Mouse (Mus musculus) CH12.LX (cell line): Measurements from ENCODE around the gene Immp2l. TPM values are rescaled to one million over a fixed set of nuclear protein-coding genes. Genes with fewer than 3 reads are reported as not detected.

Experiments
- DNase-seq: peaks from one replicate; pipeline ENCODE4 v3.0.0-alpha.2; 2013; ENCODE audit errors: extremely low read depth
- H3K27ac ChIP-seq: 2 replicates; pipeline ENCODE4 v1.5.1; 2012; ENCODE audit warnings: low read depth, mild to moderate bottlenecking, control low read depth, moderate library complexity; ENCODE audit not compliant: insufficient read depth
- H3K27me3 ChIP-seq: replicated peaks from 2 replicates; pipeline ENCODE3; 2012; ENCODE audit warnings: inconsistent platforms
- H3K36me3 ChIP-seq, 2 experiments: replicated peaks in 1 of 2; 2 replicates each; pipeline versions ENCODE3 to v1.6.1; 2012; ENCODE audit warnings: inconsistent platforms in 1 of 2, low read length in 1 of 2, mild to moderate bottlenecking in 1 of 2, mixed read lengths in 1 of 2, moderate library complexity in 1 of 2; ENCODE audit not compliant: control insufficient read depth in 1 of 2, insufficient read depth in 1 of 2
- H3K4me1 ChIP-seq, 2 experiments: 2 replicates each; pipeline ENCODE4 v1.6.1; 2012; ENCODE audit warnings: inconsistent platforms in 1 of 2, moderate library complexity in 1 of 2; ENCODE audit not compliant: insufficient read depth in 2 of 2, control insufficient read depth in 1 of 2
- H3K4me2 ChIP-seq: 2 replicates; pipeline ENCODE4 v1.6.1; 2012; ENCODE audit warnings: low read depth, mild to moderate bottlenecking, control low read depth; ENCODE audit not compliant: poor library complexity, insufficient read depth, severe bottlenecking
- H3K4me3 ChIP-seq, 3 experiments: fragments of 150-350 bp in 1 of 3; sonication (generic) in 1 of 3; replicated peaks in 1 of 3; 2 replicates each; pipeline versions ENCODE3 to v1.5.1; 2011 to 2012; ENCODE audit warnings: low read depth in 2 of 3, low read length in 2 of 3, mild to moderate bottlenecking in 2 of 3, moderate library complexity in 2 of 3, control low read depth in 1 of 3, improper control_type of control experiment in 1 of 3, inconsistent platforms in 1 of 3, mixed read lengths in 1 of 3; ENCODE audit not compliant: poor library complexity in 1 of 3
- H3K79me2 ChIP-seq: replicated peaks from 2 replicates; pipeline ENCODE4 v1.6.1; 2012; ENCODE audit warnings: mild to moderate bottlenecking, moderate library complexity; ENCODE audit not compliant: control insufficient read depth, poor library complexity, insufficient read depth, severe bottlenecking; ENCODE audit errors: extremely low read depth
- H3K9ac ChIP-seq: 2 replicates; pipeline ENCODE4 v1.6.1; 2012; ENCODE audit warnings: low read depth, mild to moderate bottlenecking, control low read depth, moderate library complexity; ENCODE audit not compliant: insufficient read depth
- H3K9me3 ChIP-seq: replicated peaks from 2 replicates; pipeline ENCODE3; 2012; ENCODE audit warnings: low read length, inconsistent platforms, mixed read lengths
- ELF1 ChIP-seq: IDR thresholded peaks from 2 replicates; pipeline ENCODE4 v1.6.1; 2014; ENCODE audit warnings: low read depth, mild to moderate bottlenecking, inconsistent platforms, low read length, improper control_type of control experiment
- ETS1 ChIP-seq: conservative IDR thresholded peaks from 2 replicates; pipeline ENCODE4 v1.6.1; 2012; ENCODE audit warnings: low read depth, mild to moderate bottlenecking, inconsistent platforms, low read length, improper control_type of control experiment, moderate library complexity
- GABPA ChIP-seq: IDR thresholded peaks from 2 replicates; pipeline ENCODE4 v1.6.1; 2012; ENCODE audit warnings: low read depth, low read length, improper control_type of control experiment, inconsistent platforms; ENCODE audit not compliant: insufficient replicate concordance
- IRF4 ChIP-seq: IDR thresholded peaks from 2 replicates; pipeline ENCODE4 v1.6.1; 2014; ENCODE audit warnings: low read depth, mild to moderate bottlenecking, inconsistent platforms, low read length, improper control_type of control experiment
- JUN ChIP-seq: IDR thresholded peaks from 2 replicates; pipeline ENCODE4 v1.6.1; 2011; ENCODE audit warnings: low read depth, mild to moderate bottlenecking, low read length, improper control_type of control experiment, moderate library complexity; ENCODE audit not compliant: insufficient read depth
- JUND ChIP-seq: conservative IDR thresholded peaks from 2 replicates; pipeline ENCODE4 v1.6.1; 2011; ENCODE audit warnings: low read depth, low read length, improper control_type of control experiment
- KAT2A ChIP-seq: IDR thresholded peaks from 2 replicates; pipeline ENCODE4 v1.6.1; 2012; ENCODE audit warnings: low read length, improper control_type of control experiment, inconsistent platforms; ENCODE audit not compliant: insufficient replicate concordance
- MAFK ChIP-seq: IDR thresholded peaks from 2 replicates; pipeline ENCODE4 v1.6.1; 2011; ENCODE audit warnings: low read length, improper control_type of control experiment; ENCODE audit not compliant: insufficient replicate concordance
- MAZ ChIP-seq: IDR thresholded peaks from 2 replicates; pipeline ENCODE4 v1.6.1; 2012; ENCODE audit warnings: low read depth, mild to moderate bottlenecking, inconsistent platforms, low read length, improper control_type of control experiment, moderate library complexity
- MXI1 ChIP-seq: IDR thresholded peaks from 2 replicates; pipeline ENCODE4 v1.6.1; 2011; ENCODE audit warnings: mild to moderate bottlenecking, low read depth, low read length, improper control_type of control experiment
- POLR2A ChIP-seq: IDR thresholded peaks from 2 replicates; pipeline ENCODE4 v1.6.1; 2011; ENCODE audit warnings: low read depth, mild to moderate bottlenecking, improper control_type of control experiment, low read length
- POLR2AphosphoS2 ChIP-seq: IDR thresholded peaks from 2 replicates; pipeline ENCODE4 v1.6.1; 2011; ENCODE audit warnings: low read depth, low read length, improper control_type of control experiment
- RAD21 ChIP-seq: IDR thresholded peaks from 2 replicates; pipeline ENCODE4 v1.6.1; 2011; ENCODE audit warnings: low read depth, mild to moderate bottlenecking, low read length, improper control_type of control experiment, moderate library complexity
- RCOR1 ChIP-seq: conservative IDR thresholded peaks from 2 replicates; pipeline ENCODE4 v1.6.1; 2012; ENCODE audit warnings: low read depth, mild to moderate bottlenecking, inconsistent platforms, low read length, improper control_type of control experiment
- SIN3A ChIP-seq: IDR thresholded peaks from 2 replicates; pipeline ENCODE4 v1.6.1; 2012; ENCODE audit warnings: low read length, improper control_type of control experiment, inconsistent platforms
- TBP ChIP-seq: conservative IDR thresholded peaks from 2 replicates; pipeline ENCODE4 v1.6.1; 2011; ENCODE audit warnings: low read depth, low read length, improper control_type of control experiment
- TCF12 ChIP-seq: IDR thresholded peaks from 2 replicates; pipeline ENCODE4 v1.6.1; 2014; ENCODE audit warnings: low read depth, mild to moderate bottlenecking, inconsistent platforms, low read length, improper control_type of control experiment
- USF1 ChIP-seq: IDR thresholded peaks from 2 replicates; pipeline ENCODE4 v1.6.1; 2014; ENCODE audit warnings: low read depth, mild to moderate bottlenecking, inconsistent platforms, low read length, improper control_type of control experiment
- ZC3H11A ChIP-seq: IDR thresholded peaks from 2 replicates; pipeline ENCODE4 v1.6.1; 2012; ENCODE audit warnings: low read depth, mild to moderate bottlenecking, inconsistent platforms, low read length, improper control_type of control experiment
- ZMIZ1 ChIP-seq: IDR thresholded peaks from 2 replicates; pipeline ENCODE4 v1.6.1; 2012; ENCODE audit warnings: low read depth, mild to moderate bottlenecking, inconsistent platforms, low read length, improper control_type of control experiment
- ZNF384 ChIP-seq: IDR thresholded peaks from 2 replicates; pipeline ENCODE4 v1.6.1; 2012; ENCODE audit warnings: low read depth, low read length, improper control_type of control experiment, inconsistent platforms
- dilution Hi-C: fragments of 300-500 bp; cut with MboI; formaldehyde crosslinking; loops from 2 replicates; pipeline ENCODE4 v1.14.3; 2020; ENCODE audit warnings: low sequenced_read_pairs; ENCODE audit not compliant: extremely low pct_unique_long_range_greater_than_20kb, extremely low pct_ligation_motif_present
- in situ Hi-C: fragments of 300-500 bp; cut with MboI; formaldehyde crosslinking; loops from 3 replicates; pipeline ENCODE4 v1.14.3; 2019; ENCODE audit warnings: low sequenced_read_pairs, low pct_ligation_motif_present, low pct_unique_long_range_greater_than_20kb, mixed read lengths
- polyA plus RNA-seq: library from polyadenylated mRNA; unstranded; fragments of >175 nt; gene quantifications from 2 replicates; pipeline ENCODE4 v1.2.1, GENCODE M21; 2012; ENCODE audit warnings: low read depth; ENCODE audit not compliant: insufficient read length
- total RNA-seq, 2 experiments: library from RNA; depleted of rRNA; stranded (reverse); fragments of 300-350 nt in 1 of 2; fragments of >200 nt in 1 of 2; gene quantifications; 2 replicates each; pipeline ENCODE4 v1.2.3; 2012 to 2014

The Immp2l gene
- total and polyA plus RNA-seq, 3 experiments: 4.8 to 16.5 (median 9.9) TPM

DNA sequence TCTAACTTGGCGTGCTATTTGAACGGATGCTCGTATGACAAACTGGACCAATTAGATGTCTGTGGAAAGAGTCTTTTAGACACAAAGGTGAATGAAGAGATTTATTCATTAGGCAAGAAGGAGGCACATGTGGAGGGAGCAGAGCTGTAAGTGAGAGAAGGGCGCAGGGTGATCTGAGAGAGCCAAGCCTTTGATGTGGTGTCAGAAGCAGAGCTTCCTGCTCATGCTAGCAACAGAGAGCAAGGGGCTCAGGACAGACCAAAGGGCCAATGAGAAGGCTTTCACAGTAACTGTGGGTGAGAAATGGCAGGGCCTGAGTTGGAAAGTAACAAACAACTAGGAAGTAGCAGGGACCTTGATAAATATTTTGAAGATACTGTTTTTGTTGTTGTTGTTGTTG lies 143.9 kb downstream of the Immp2l start:
- dilution Hi-C loops: no loop called here
- Histone ChIP-seq H3K79me2 (no peaks in the 10 kb centered on the region), H3K9me3 (no peaks in the 10 kb centered on the region), H3K4me3 (no peak overlapping the region), H3K9ac (no peak overlapping the region), H3K36me3 (no peaks in the 10 kb centered on the region), H3K27ac (no peak overlapping the region), H3K4me1 (no peaks in the 10 kb centered on the region), H3K4me2 (no peak overlapping the region), H3K27me3 (no peaks in the 10 kb centered on the region)
- in situ Hi-C loops: no loop called here
- DNase-seq: no peak
- no peak for TF ChIP-seq JUND
- TF ChIP-seq KAT2A: no peak
- TF ChIP-seq JUN: no peak
- TF ChIP-seq USF1: no peak
- no peak for TF ChIP-seq RCOR1
- TF ChIP-seq POLR2A: no peak
- TF ChIP-seq IRF4: no peak
- no peak for TF ChIP-seq ELF1
- TF ChIP-seq MAZ: no peak
- no peak for TF ChIP-seq MAFK
- no peak for TF ChIP-seq TBP

DNA sequence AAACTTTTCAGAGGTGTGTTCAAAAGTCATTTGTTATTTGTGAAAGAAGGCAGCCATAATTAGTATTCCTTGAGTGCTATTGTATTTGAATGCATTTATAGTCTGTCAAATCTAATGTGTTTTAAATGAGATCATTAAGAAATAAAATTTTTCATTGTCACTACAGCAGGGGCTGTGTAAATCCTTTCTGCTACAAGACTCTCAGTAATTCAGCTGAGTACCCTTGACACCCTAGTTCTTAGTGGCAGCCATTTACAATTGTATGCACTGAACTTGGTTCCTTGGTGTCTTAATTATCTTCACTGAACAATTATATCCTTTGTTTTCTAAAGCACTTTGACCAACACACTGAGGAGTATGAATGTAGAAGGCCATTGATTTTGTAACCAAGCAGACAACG lies 146.2 kb downstream of the Immp2l start:
- DNase-seq: no peak
- no peaks in the 10 kb centered on the region for H3K27me3 ChIP-seq
- H3K9me3 ChIP-seq: no peaks in the 10 kb centered on the region
- dilution Hi-C loops (no loop called here), in situ Hi-C loops (no loop called here)
- no peak overlapping the region for H3K9ac ChIP-seq
- no peak for TF ChIP-seq GABPA
- TF ChIP-seq ZMIZ1: no peak
- TF ChIP-seq ZNF384: no peak
- TF ChIP-seq JUND: no peak
- no peak for TF ChIP-seq ETS1
- no peak for TF ChIP-seq SIN3A
- TF ChIP-seq POLR2AphosphoS2: no peak
- TF ChIP-seq MXI1: no peak
- TF ChIP-seq ZC3H11A: no peak
- TF ChIP-seq JUN: no peak
- no peak for TF ChIP-seq MAZ
- TF ChIP-seq TCF12: no peak
- TF ChIP-seq KAT2A: no peak
- no peak for TF ChIP-seq RAD21
- H3K4me2 ChIP-seq: no peak overlapping the region
- no peaks in the 10 kb centered on the region for H3K36me3 ChIP-seq
- H3K79me2 ChIP-seq: no peaks in the 10 kb centered on the region
- H3K4me1 ChIP-seq: no peaks in the 10 kb centered on the region
- H3K27ac ChIP-seq: no peak overlapping the region
- no peak overlapping the region for H3K4me3 ChIP-seq
